Mouse (Mus musculus) MEL (cell line): ENCODE measurements at regions not wholly inside any gene's neighbourhood (a gene's known extent, or its start where the extent isn't known, plus 50 kb on each side); places are given as distances from the start of the nearest gene placed in this dataset.

ENCODE experiments used
- DNase-seq: peaks from one replicate; pipeline ENCODE4 v3.0.0; 2011; ENCODE audit warnings: low read depth, low spot score
- H3K27ac ChIP-seq: 2 replicates; pipeline ENCODE4 v1.5.1; 2012; ENCODE audit warnings: low read depth, mild to moderate bottlenecking, control low read depth, low read length, moderate library complexity; ENCODE audit not compliant: control insufficient read depth
- H3K27me3 ChIP-seq, 2 experiments: fragments of 150-350 bp in 1 of 2; sonication (generic) in 1 of 2; 2 replicates each; pipeline ENCODE4 v1.6.1; 2012; ENCODE audit warnings: low read length in 2 of 2, mild to moderate bottlenecking in 2 of 2, improper control_type of control experiment in 1 of 2, moderate library complexity in 1 of 2; ENCODE audit not compliant: insufficient read depth in 2 of 2, control insufficient read depth in 1 of 2
- H3K36me3 ChIP-seq, 2 experiments: 2 replicates each; pipeline ENCODE4 v1.6.1; 2012 to 2014; ENCODE audit warnings: low read length in 2 of 2, improper control_type of control experiment in 1 of 2, inconsistent platforms in 1 of 2, mild to moderate bottlenecking in 1 of 2; ENCODE audit not compliant: insufficient read depth in 2 of 2, control insufficient read depth in 1 of 2
- H3K4me1 ChIP-seq, 2 experiments: fragments of 150-350 bp in 1 of 2; sonication (generic) in 1 of 2; 2 replicates each; pipeline ENCODE4 v1.6.1; 2012; ENCODE audit warnings: low read length in 2 of 2, improper control_type of control experiment in 1 of 2, mild to moderate bottlenecking in 1 of 2; ENCODE audit not compliant: insufficient read depth in 2 of 2, control insufficient read depth in 1 of 2
- H3K4me3 ChIP-seq, 2 experiments: fragments of 150-350 bp in 1 of 2; sonication (generic) in 1 of 2; 2 replicates each; pipeline ENCODE4 v1.5.1; 2012; ENCODE audit warnings: low read depth in 2 of 2, low read length in 2 of 2, mild to moderate bottlenecking in 2 of 2, moderate library complexity in 2 of 2, control low read depth in 1 of 2, improper control_type of control experiment in 1 of 2; ENCODE audit not compliant: control insufficient read depth in 1 of 2, insufficient read depth in 1 of 2
- H3K79me2 ChIP-seq: 2 replicates; pipeline ENCODE4 v1.6.1; 2012; ENCODE audit warnings: mild to moderate bottlenecking, low read length, moderate library complexity; ENCODE audit not compliant: control insufficient read depth, poor library complexity, insufficient read depth
- H3K9ac ChIP-seq: 2 replicates; pipeline ENCODE4 v1.6.1; 2012; ENCODE audit warnings: low read depth, mild to moderate bottlenecking, control low read depth, low read length, moderate library complexity; ENCODE audit not compliant: control insufficient read depth, poor library complexity, severe bottlenecking
- H3K9me3 ChIP-seq: fragments of 150-350 bp; sonication (generic); replicated peaks from 2 replicates; pipeline ENCODE4 v1.6.1; 2012; ENCODE audit warnings: mild to moderate bottlenecking, low read length, improper control_type of control experiment, moderate library complexity; ENCODE audit not compliant: insufficient read depth
- BHLHE40 ChIP-seq: IDR thresholded peaks from 2 replicates; pipeline ENCODE4 v1.6.1; 2012; ENCODE audit warnings: low read depth, mild to moderate bottlenecking, inconsistent platforms, low read length, improper control_type of control experiment, borderline replicate concordance
- CHD1 ChIP-seq: IDR thresholded peaks from 2 replicates; pipeline ENCODE4 v1.6.1; 2012; ENCODE audit warnings: low read depth, mild to moderate bottlenecking, inconsistent platforms, low read length, improper control_type of control experiment
- CHD2 ChIP-seq: IDR thresholded peaks from 2 replicates; pipeline ENCODE4 v1.6.1; 2011; ENCODE audit warnings: low read length, improper control_type of control experiment
- CTCF ChIP-seq, 3 experiments: IDR thresholded peaks in 2 of 3; conservative IDR thresholded peaks in 1 of 3; 2 replicates each; pipeline ENCODE4 v1.5.1; 2011 to 2012; ENCODE audit warnings: low read length in 3 of 3, low read depth in 2 of 3, mild to moderate bottlenecking in 2 of 3, improper control_type of control experiment in 1 of 3, inconsistent platforms in 1 of 3, mixed read lengths in 1 of 3, moderate library complexity in 1 of 3; ENCODE audit not compliant: control insufficient read depth in 1 of 3, insufficient read depth in 1 of 3, poor library complexity in 1 of 3, severe bottlenecking in 1 of 3
- EP300 ChIP-seq, 2 experiments: IDR thresholded peaks; 2 replicates each; pipeline ENCODE4 v1.6.1; 2011; ENCODE audit warnings: improper control_type of control experiment in 2 of 2, low read length in 2 of 2, low read depth in 1 of 2, mild to moderate bottlenecking in 1 of 2
- GABPA ChIP-seq: IDR thresholded peaks from 2 replicates; pipeline ENCODE4 v1.6.1; 2012; ENCODE audit warnings: low read depth, mild to moderate bottlenecking, inconsistent platforms, low read length, improper control_type of control experiment, moderate library complexity
- GATA1 ChIP-seq: IDR thresholded peaks from 2 replicates; pipeline ENCODE4 v1.6.1; 2011; ENCODE audit warnings: low read depth, low read length, improper control_type of control experiment
- HCFC1 ChIP-seq: IDR thresholded peaks from 2 replicates; pipeline ENCODE4 v1.6.1; 2012; ENCODE audit warnings: low read depth, mild to moderate bottlenecking, inconsistent platforms, low read length, improper control_type of control experiment, moderate library complexity
- KAT2A ChIP-seq: conservative IDR thresholded peaks from 2 replicates; pipeline ENCODE4 v1.6.1; 2012; ENCODE audit warnings: low read depth, low read length, improper control_type of control experiment, inconsistent platforms
- MAFK ChIP-seq: IDR thresholded peaks from 2 replicates; pipeline ENCODE4 v1.6.1; 2011; ENCODE audit warnings: low read depth, mild to moderate bottlenecking, low read length, improper control_type of control experiment, borderline replicate concordance
- MAX ChIP-seq: IDR thresholded peaks from 2 replicates; pipeline ENCODE4 v1.6.1; 2011; ENCODE audit warnings: low read length, improper control_type of control experiment
- MAZ ChIP-seq: IDR thresholded peaks from 2 replicates; pipeline ENCODE4 v1.6.1; 2012; ENCODE audit warnings: low read depth, mild to moderate bottlenecking, inconsistent platforms, low read length, improper control_type of control experiment
- MYC ChIP-seq: IDR thresholded peaks from 2 replicates; pipeline ENCODE4 v1.6.1; 2011; ENCODE audit warnings: low read depth, mild to moderate bottlenecking, low read length, improper control_type of control experiment, moderate library complexity
- POLR2A ChIP-seq, 2 experiments: IDR thresholded peaks; 2 replicates each; pipeline ENCODE4 v1.6.1; 2011 to 2012; ENCODE audit warnings: low read length in 2 of 2, mild to moderate bottlenecking in 2 of 2, control low read depth in 1 of 2, improper control_type of control experiment in 1 of 2, low read depth in 1 of 2, moderate library complexity in 1 of 2; ENCODE audit not compliant: control insufficient read depth in 1 of 2, insufficient read depth in 1 of 2, poor library complexity in 1 of 2
- POLR2AphosphoS2 ChIP-seq: IDR thresholded peaks from 2 replicates; pipeline ENCODE4 v1.6.1; 2011; ENCODE audit warnings: low read length, improper control_type of control experiment
- RCOR1 ChIP-seq: IDR thresholded peaks from 2 replicates; pipeline ENCODE4 v1.6.1; 2012; ENCODE audit warnings: low read depth, mild to moderate bottlenecking, inconsistent platforms, low read length, improper control_type of control experiment
- SIN3A ChIP-seq: IDR thresholded peaks from 2 replicates; pipeline ENCODE4 v1.6.1; 2012; ENCODE audit warnings: low read length, improper control_type of control experiment, inconsistent platforms
- SMC3 ChIP-seq: IDR thresholded peaks from 2 replicates; pipeline ENCODE4 v1.6.1; 2011; ENCODE audit warnings: low read depth, low read length, improper control_type of control experiment
- TBP ChIP-seq: IDR thresholded peaks from 2 replicates; pipeline ENCODE4 v1.8.0; 2011; ENCODE audit warnings: low read depth, low read length, improper control_type of control experiment
- TCF12 ChIP-seq: IDR thresholded peaks from 2 replicates; pipeline ENCODE4 v1.6.1; 2014; ENCODE audit warnings: low read depth, mild to moderate bottlenecking, inconsistent platforms, low read length, improper control_type of control experiment, moderate library complexity
- UBTF ChIP-seq: IDR thresholded peaks from 2 replicates; pipeline ENCODE4 v1.6.1; 2012; ENCODE audit warnings: low read depth, mild to moderate bottlenecking, inconsistent platforms, low read length, improper control_type of control experiment, moderate library complexity, borderline replicate concordance; ENCODE audit not compliant: insufficient read depth
- USF2 ChIP-seq, 2 experiments: IDR thresholded peaks; 2 replicates each; pipeline ENCODE4 v1.6.1; 2011 to 2012; ENCODE audit warnings: improper control_type of control experiment in 2 of 2, low read length in 2 of 2, borderline replicate concordance in 1 of 2, inconsistent platforms in 1 of 2, low read depth in 1 of 2, mild to moderate bottlenecking in 1 of 2; ENCODE audit not compliant: insufficient read depth in 1 of 2
- ZC3H11A ChIP-seq: IDR thresholded peaks from 2 replicates; pipeline ENCODE4 v1.6.1; 2012; ENCODE audit warnings: low read depth, mild to moderate bottlenecking, inconsistent platforms, low read length, improper control_type of control experiment
- ZNF384 ChIP-seq: IDR thresholded peaks from 2 replicates; pipeline ENCODE4 v1.6.1; 2012; ENCODE audit warnings: low read depth, mild to moderate bottlenecking, inconsistent platforms, low read length, improper control_type of control experiment

- H3K4me3 ChIP-seq: no peak overlapping the region
- no peaks in the 10 kb centered on the region for H3K36me3 ChIP-seq
- H3K27ac ChIP-seq: no peak overlapping the region
- no peak for DNase-seq
- peaks cover 7 to 10% of the 10 kb centered on the region in 2 experiments for H3K27me3 ChIP-seq
- no peaks in the 10 kb centered on the region for H3K4me1 ChIP-seq
- no peaks in the 10 kb centered on the region for H3K79me2 ChIP-seq
- H3K9ac ChIP-seq: no peak overlapping the region
- TF ChIP-seq BHLHE40 (no peak), ZNF384 (no peak), HCFC1 (no peak), CHD1 (no peak), MAX (no peak), MYC (no peak)
- TF ChIP-seq, all 39 proteins: peak for 0
- H3K9me3 ChIP-seq: no peaks in the 10 kb centered on the region
Observed at GRCm38 (mm10) chr2:74210210-74210609, 299.1 kb upstream of the Atp5g3 start.

DNA sequence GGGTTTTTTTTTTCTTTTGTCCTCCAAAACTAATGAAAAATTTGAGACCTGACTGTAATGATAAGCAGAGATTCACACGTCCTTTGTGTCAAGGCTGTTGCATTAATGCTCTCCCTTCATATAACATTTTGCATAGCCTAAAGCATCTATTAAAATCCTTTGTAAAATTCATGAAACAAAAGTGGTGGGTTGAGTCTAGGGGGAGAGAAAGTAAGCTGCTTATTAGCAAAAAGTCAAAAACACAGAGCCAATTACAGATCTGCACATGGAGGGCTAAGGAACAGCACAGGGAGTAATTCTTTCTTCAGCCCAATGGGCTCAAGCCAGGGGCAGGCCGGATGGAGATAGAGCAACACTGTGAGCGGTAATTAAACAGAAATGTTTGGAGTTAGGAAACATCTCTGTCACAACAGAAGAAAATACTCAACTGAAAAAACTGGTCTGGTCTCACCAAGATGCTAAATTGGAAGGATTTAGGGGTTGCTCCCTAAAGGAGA, 298.3 kb upstream of the Atp5g3 start:
- H3K79me2 ChIP-seq: no peaks in the 10 kb centered on the region
- H3K9me3 ChIP-seq: no peaks in the 10 kb centered on the region
- no peak for DNase-seq
- H3K27ac ChIP-seq: no peak overlapping the region
- no peaks in the 10 kb centered on the region for H3K4me1 ChIP-seq
- no peaks in the 10 kb centered on the region for H3K36me3 ChIP-seq
- H3K4me3 ChIP-seq: no peak overlapping the region
- TF ChIP-seq GATA1 (no peak), MAZ (no peak), EP300 (IDR thresholded peaks at IDR 0.05; ENCODE audit: low read depth in 1 of 2, low read length in 2 of 2) (no peak), RCOR1 (no peak), TCF12 (no peak), UBTF (no peak), GABPA (no peak), CTCF (IDR thresholded peaks at IDR 0.05 in 2 of 3, conservative IDR thresholded peaks at IDR 0.05 in 1 of 3; ENCODE audit: control insufficient read depth in 1 of 3, insufficient read depth in 1 of 3, low read depth in 2 of 3, low read length in 3 of 3, poor library complexity in 1 of 3, severe bottlenecking in 1 of 3) (no peak), POLR2A (IDR thresholded peaks at IDR 0.05; ENCODE audit: control insufficient read depth in 1 of 2, insufficient read depth in 1 of 2, low read depth in 1 of 2, low read length in 2 of 2, poor library complexity in 1 of 2) (no peak), USF2 (IDR thresholded peaks at IDR 0.05; ENCODE audit: borderline replicate concordance in 1 of 2, insufficient read depth in 1 of 2, low read depth in 1 of 2, low read length in 2 of 2) (no peak), MYC (no peak), SMC3 (no peak), POLR2AphosphoS2 (no peak), ZC3H11A (no peak), BHLHE40 (no peak), CHD2 (no peak), KAT2A (no peak), SIN3A (no peak), TBP (no peak), MAFK (no peak)
- no peak overlapping the region for H3K9ac ChIP-seq
- H3K27me3 ChIP-seq: peaks cover 3 to 8% of the 10 kb centered on the region in 2 experiments
